Mouse (Mus musculus): ENCODE data around the gene Idi2. TPM values are rescaled to one million over a fixed set of nuclear protein-coding genes. Genes with fewer than 3 reads are reported as not detected.
"Not testable (repeated sequence)": the region's sequence is repeated elsewhere in the genome, so short reads cannot be mapped to it uniquely, and the experiment has no call there.

The Idi2 gene
- 0.16 TPM in 1 of 2 replicates, not detected in the other for polyA plus RNA-seq (2014; fragmentation: Nextera tagmentation; extraction: Ambion mirVana)

DNA sequence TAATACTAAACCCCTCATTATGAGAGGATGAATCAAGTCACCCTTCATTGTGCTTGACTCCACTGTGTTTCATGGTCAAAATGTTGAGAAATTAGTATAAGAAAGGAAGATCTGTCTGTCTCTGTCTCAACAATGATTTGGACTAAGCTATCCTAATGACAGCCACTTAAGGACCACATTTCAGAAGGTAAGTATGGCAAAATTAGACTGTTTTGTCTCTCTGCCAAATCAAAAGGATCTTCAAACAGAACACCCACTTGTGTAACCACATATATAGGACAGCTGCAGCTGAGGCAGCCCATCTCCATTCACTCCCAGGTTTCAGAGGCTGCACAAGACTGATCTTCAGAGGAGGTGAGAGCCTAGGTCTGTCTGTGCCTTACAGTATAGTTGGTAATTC, at the start of gene Idi2:
Gene Idi2, plus strand, starts transcription at position 301 of the 400 bp plus-strand sequence.
- H3K4me1 ChIP-seq (replicated peaks; ENCODE audit: control insufficient read depth, insufficient read depth, low read length); H3K4me2 ChIP-seq (ENCODE audit: low read depth, low read length, severe bottlenecking); H3K36me3 ChIP-seq (ENCODE audit: control insufficient read depth, insufficient read depth, low read length); H3K4me3 ChIP-seq (ENCODE audit: low read depth, low read length); ATAC-seq (replicated peaks; ENCODE audit: low FRiP score); DNase-seq (ENCODE audit: low spot score); H3K27ac ChIP-seq (ENCODE audit: low read depth, low read length); H3K27me3 ChIP-seq (ENCODE audit: control insufficient read depth, insufficient read depth, low read length); H3K9ac ChIP-seq (ENCODE audit: low read length); H3K9me3 ChIP-seq (ENCODE audit: control insufficient read depth, low read length): not testable (repeated sequence)

DNA sequence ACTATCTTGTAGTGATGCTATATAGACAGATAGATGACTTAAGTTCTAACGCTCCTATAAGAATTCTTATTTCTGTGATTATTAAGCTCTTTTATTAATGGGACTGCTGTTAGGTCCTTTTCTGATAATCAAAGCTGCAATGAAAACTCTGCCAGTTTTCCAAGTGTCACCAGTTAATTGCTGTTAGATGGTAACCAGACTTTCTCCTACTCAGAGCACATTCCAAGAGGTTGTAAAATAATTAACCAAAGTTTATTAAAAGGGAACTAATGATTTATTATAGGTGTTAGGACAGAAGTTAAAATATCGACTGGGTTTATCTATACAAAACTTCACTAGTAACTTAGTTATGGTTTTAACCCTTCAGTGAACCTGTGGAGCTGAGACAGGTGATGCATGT, 46.7 kb upstream of the Idi2 start:
- WGBS: 95% methylated on average over 2 of the region's 2 CpGs
- not testable (repeated sequence) for H3K36me3 ChIP-seq (ENCODE audit: control insufficient read depth, insufficient read depth, low read length); DNase-seq (ENCODE audit: low spot score); H3K27ac ChIP-seq (ENCODE audit: low read depth, low read length); H3K4me2 ChIP-seq (ENCODE audit: low read depth, low read length, severe bottlenecking); H3K4me3 ChIP-seq (ENCODE audit: low read depth, low read length); H3K27me3 ChIP-seq (ENCODE audit: control insufficient read depth, insufficient read depth, low read length); H3K4me1 ChIP-seq (replicated peaks; ENCODE audit: control insufficient read depth, insufficient read depth, low read length); H3K9me3 ChIP-seq (ENCODE audit: control insufficient read depth, low read length); H3K9ac ChIP-seq (ENCODE audit: low read length); ATAC-seq (replicated peaks; ENCODE audit: low FRiP score)

- WGBS: 89% methylated on average over 8 of the region's 8 CpGs
- H3K36me3 ChIP-seq (ENCODE audit: control insufficient read depth, insufficient read depth, low read length); H3K27ac ChIP-seq (ENCODE audit: low read depth, low read length); ATAC-seq (replicated peaks; ENCODE audit: low FRiP score); H3K4me2 ChIP-seq (ENCODE audit: low read depth, low read length, severe bottlenecking); H3K9me3 ChIP-seq (ENCODE audit: control insufficient read depth, low read length); H3K4me1 ChIP-seq (replicated peaks; ENCODE audit: control insufficient read depth, insufficient read depth, low read length); DNase-seq (ENCODE audit: low spot score); H3K4me3 ChIP-seq (ENCODE audit: low read depth, low read length); H3K27me3 ChIP-seq (ENCODE audit: control insufficient read depth, insufficient read depth, low read length); H3K9ac ChIP-seq (ENCODE audit: low read length): not testable (repeated sequence)
Observed at GRCm38 (mm10) chr13:8913890-8914289, 38.8 kb upstream of the Idi2 start.

- Histone ChIP-seq H3K4me2 (ENCODE audit: low read depth, low read length, severe bottlenecking) (no peak overlapping the region), H3K27ac (ENCODE audit: low read depth, low read length) (no peak overlapping the region), H3K9me3 (ENCODE audit: control insufficient read depth, low read length) (no peaks in the 10 kb centered on the region), H3K27me3 (ENCODE audit: control insufficient read depth, insufficient read depth, low read length) (no peaks in the 10 kb centered on the region), H3K4me1 (replicated peaks; ENCODE audit: control insufficient read depth, insufficient read depth, low read length) (no peaks in the 10 kb centered on the region), H3K9ac (ENCODE audit: low read length) (no peak overlapping the region), H3K4me3 (ENCODE audit: low read depth, low read length) (no peak overlapping the region), H3K36me3 (ENCODE audit: control insufficient read depth, insufficient read depth, low read length) (no peaks in the 10 kb centered on the region)
- WGBS: 59% methylated on average over 2 of the region's 2 CpGs
- ATAC-seq (replicated peaks; ENCODE audit: low FRiP score) (no peak), DNase-seq (ENCODE audit: low spot score) (no peak)
Observed at GRCm38 (mm10) chr13:8933499-8933898, 19.2 kb upstream of the Idi2 start.

- not testable (repeated sequence) for H3K27me3 ChIP-seq (ENCODE audit: control insufficient read depth, insufficient read depth, low read length); H3K4me1 ChIP-seq (replicated peaks; ENCODE audit: control insufficient read depth, insufficient read depth, low read length); H3K4me2 ChIP-seq (ENCODE audit: low read depth, low read length, severe bottlenecking); H3K4me3 ChIP-seq (ENCODE audit: low read depth, low read length); H3K36me3 ChIP-seq (ENCODE audit: control insufficient read depth, insufficient read depth, low read length); H3K9ac ChIP-seq (ENCODE audit: low read length); ATAC-seq (replicated peaks; ENCODE audit: low FRiP score); H3K27ac ChIP-seq (ENCODE audit: low read depth, low read length); H3K9me3 ChIP-seq (ENCODE audit: control insufficient read depth, low read length); DNase-seq (ENCODE audit: low spot score)
- 85% methylated on average over 6 of the region's 6 CpGs for WGBS
Observed at GRCm38 (mm10) chr13:8937611-8938140, 15.0 kb upstream of the Idi2 start.

GRCm38 (mm10) chr13:8941110-8941509, 11.6 kb upstream of the Idi2 start:
- H3K27ac ChIP-seq (ENCODE audit: low read depth, low read length); H3K9me3 ChIP-seq (ENCODE audit: control insufficient read depth, low read length); DNase-seq (ENCODE audit: low spot score); H3K4me2 ChIP-seq (ENCODE audit: low read depth, low read length, severe bottlenecking); ATAC-seq (replicated peaks; ENCODE audit: low FRiP score); H3K4me1 ChIP-seq (replicated peaks; ENCODE audit: control insufficient read depth, insufficient read depth, low read length); H3K9ac ChIP-seq (ENCODE audit: low read length); H3K4me3 ChIP-seq (ENCODE audit: low read depth, low read length); H3K27me3 ChIP-seq (ENCODE audit: control insufficient read depth, insufficient read depth, low read length); H3K36me3 ChIP-seq (ENCODE audit: control insufficient read depth, insufficient read depth, low read length): not testable (repeated sequence)
- 88% methylated on average over 4 of the region's 4 CpGs for WGBS

- not testable (repeated sequence) for H3K9ac ChIP-seq (ENCODE audit: low read length); H3K27me3 ChIP-seq (ENCODE audit: control insufficient read depth, insufficient read depth, low read length); H3K36me3 ChIP-seq (ENCODE audit: control insufficient read depth, insufficient read depth, low read length); H3K27ac ChIP-seq (ENCODE audit: low read depth, low read length); H3K4me1 ChIP-seq (replicated peaks; ENCODE audit: control insufficient read depth, insufficient read depth, low read length); DNase-seq (ENCODE audit: low spot score); ATAC-seq (replicated peaks; ENCODE audit: low FRiP score); H3K4me2 ChIP-seq (ENCODE audit: low read depth, low read length, severe bottlenecking); H3K9me3 ChIP-seq (ENCODE audit: control insufficient read depth, low read length); H3K4me3 ChIP-seq (ENCODE audit: low read depth, low read length)
- 67% methylated on average over 1 of the region's 5 CpGs for WGBS
Observed at GRCm38 (mm10) chr13:8941701-8942100, 11.0 kb upstream of the Idi2 start.

- ATAC-seq (replicated peaks; ENCODE audit: low FRiP score); H3K9me3 ChIP-seq (ENCODE audit: control insufficient read depth, low read length); H3K36me3 ChIP-seq (ENCODE audit: control insufficient read depth, insufficient read depth, low read length); H3K27me3 ChIP-seq (ENCODE audit: control insufficient read depth, insufficient read depth, low read length); H3K4me2 ChIP-seq (ENCODE audit: low read depth, low read length, severe bottlenecking); H3K4me3 ChIP-seq (ENCODE audit: low read depth, low read length); DNase-seq (ENCODE audit: low spot score); H3K27ac ChIP-seq (ENCODE audit: low read depth, low read length); H3K4me1 ChIP-seq (replicated peaks; ENCODE audit: control insufficient read depth, insufficient read depth, low read length); H3K9ac ChIP-seq (ENCODE audit: low read length): not testable (repeated sequence)
- no CpG with 5 or more reads among the region's 5 CpGs for WGBS
Observed at GRCm38 (mm10) chr13:8943828-8944227, 8.8 kb upstream of the Idi2 start.

DNA sequence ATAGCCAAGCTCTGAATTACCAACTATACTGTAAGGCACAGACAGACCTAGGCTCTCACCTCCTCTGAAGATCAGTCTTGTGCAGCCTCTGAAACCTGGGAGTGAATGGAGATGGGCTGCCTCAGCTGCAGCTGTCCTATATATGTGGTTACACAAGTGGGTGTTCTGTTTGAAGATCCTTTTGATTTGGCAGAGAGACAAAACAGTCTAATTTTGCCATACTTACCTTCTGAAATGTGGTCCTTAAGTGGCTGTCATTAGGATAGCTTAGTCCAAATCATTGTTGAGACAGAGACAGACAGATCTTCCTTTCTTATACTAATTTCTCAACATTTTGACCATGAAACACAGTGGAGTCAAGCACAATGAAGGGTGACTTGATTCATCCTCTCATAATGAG, 4.5 kb upstream of the Idi2 start, which contains the start of gene Gm9745:
Gene Gm9745, minus strand, starts transcription at position 101 of the 400 bp plus-strand sequence.
- not testable (repeated sequence) for DNase-seq (ENCODE audit: low spot score); ATAC-seq (replicated peaks; ENCODE audit: low FRiP score); H3K27ac ChIP-seq (ENCODE audit: low read depth, low read length); H3K4me2 ChIP-seq (ENCODE audit: low read depth, low read length, severe bottlenecking); H3K4me3 ChIP-seq (ENCODE audit: low read depth, low read length); H3K9ac ChIP-seq (ENCODE audit: low read length); H3K4me1 ChIP-seq (replicated peaks; ENCODE audit: control insufficient read depth, insufficient read depth, low read length); H3K36me3 ChIP-seq (ENCODE audit: control insufficient read depth, insufficient read depth, low read length); H3K27me3 ChIP-seq (ENCODE audit: control insufficient read depth, insufficient read depth, low read length); H3K9me3 ChIP-seq (ENCODE audit: control insufficient read depth, low read length)
